Mouse (Mus musculus): ENCODE data around the gene Cel. TPM values are rescaled to one million over a fixed set of nuclear protein-coding genes. Genes with fewer than 3 reads are reported as not detected.
A peak's percentile ranks its signal among the peaks of the same experiment; 100 is the strongest.

The Cel gene
- polyA plus RNA-seq, 1 experiment from 2014 or later, result 0.34 TPM

GRCm38 (mm10) chr2:28598692-28599568 lies 35.7 kb upstream of the Cel start:
- H3K4me1 ChIP-seq, result peaks cover 25% of the 10 kb centered on the region
- H3K4me2 ChIP-seq, result no peak overlapping the region
- no peak overlapping the region; the same call in 1 of the 2 replicates for H3K27ac ChIP-seq
- 46% methylated on average over 12 of the region's 12 CpGs for WGBS
- no peak overlapping the region for H3K4me3 ChIP-seq (replicated peaks)
- H3K9me3 ChIP-seq (replicated peaks), result no peaks in the 10 kb centered on the region
- H3K9ac ChIP-seq, result no peak overlapping the region
- H3K27me3 ChIP-seq, result no peaks in the 10 kb centered on the region; the same call in 1 of the 2 replicates
- no peak for ATAC-seq (replicated peaks; ENCODE audit: low FRiP score)
- no peaks in the 10 kb centered on the region for H3K36me3 ChIP-seq

- Histone ChIP-seq H3K9me3 (replicated peaks) (no peaks in the 10 kb centered on the region), H3K4me1 (peaks cover 28% of the 10 kb centered on the region), H3K4me3 (replicated peaks) (no peak overlapping the region), H3K27me3 (peaks cover 8% of the 10 kb centered on the region; the same call in 1 of the 2 replicates), H3K9ac (no peak overlapping the region), H3K36me3 (no peaks in the 10 kb centered on the region), H3K4me2 (no peak overlapping the region), H3K27ac (no peak overlapping the region; the same call in 1 of the 2 replicates)
- ATAC-seq (replicated peaks; ENCODE audit: low FRiP score), result peak; percentile 61; the same call in 1 of the 2 replicates
- WGBS, result 74% methylated on average over 7 of the region's 7 CpGs
These were observed 34.7 kb upstream of the Cel start for GRCm38 (mm10) chr2:28597733-28598547.

- no peaks in the 10 kb centered on the region for H3K9me3 ChIP-seq (replicated peaks)
- peaks cover 25% of the 10 kb centered on the region for H3K4me1 ChIP-seq
- H3K27me3 ChIP-seq, result peaks cover 8% of the 10 kb centered on the region; the same call in 1 of the 2 replicates
- 90% methylated on average over 7 of the region's 7 CpGs for WGBS
- no peak overlapping the region for H3K27ac ChIP-seq
- H3K36me3 ChIP-seq, result no peaks in the 10 kb centered on the region
- no peak overlapping the region for H3K4me3 ChIP-seq (replicated peaks)
- ATAC-seq (replicated peaks; ENCODE audit: low FRiP score), result no peak
- no peak overlapping the region for H3K9ac ChIP-seq
- no peak overlapping the region for H3K4me2 ChIP-seq
These were observed 33.8 kb upstream of the Cel start for GRCm38 (mm10) chr2:28596998-28597397.

GRCm38 (mm10) chr2:28596021-28596420 lies 32.8 kb upstream of the Cel start:
- Histone ChIP-seq H3K9me3 (replicated peaks) (no peaks in the 10 kb centered on the region), H3K36me3 (no peaks in the 10 kb centered on the region), H3K9ac (no peak overlapping the region), H3K27ac (no peak overlapping the region), H3K4me2 (no peak overlapping the region), H3K4me1 (peaks cover 21% of the 10 kb centered on the region), H3K27me3 (peaks cover 8% of the 10 kb centered on the region; the same call in 1 of the 2 replicates), H3K4me3 (replicated peaks) (no peak overlapping the region)
- ATAC-seq (replicated peaks; ENCODE audit: low FRiP score), result no peak
- 77% methylated on average over 7 of the region's 7 CpGs for WGBS

GRCm38 (mm10) chr2:28592809-28593208 lies 29.6 kb upstream of the Cel start:
- Histone ChIP-seq H3K36me3 (no peaks in the 10 kb centered on the region), H3K9ac (no peak overlapping the region), H3K4me1 (peaks cover 5% of the 10 kb centered on the region), H3K27me3 (peaks cover 8% of the 10 kb centered on the region; the same call in 1 of the 2 replicates), H3K9me3 (replicated peaks) (no peaks in the 10 kb centered on the region), H3K27ac (no peak overlapping the region), H3K4me2 (peak overlapping the region; percentile 43), H3K4me3 (replicated peaks) (peak overlapping the region; percentile 15; the same call in 1 of the 2 replicates)
- no peak for ATAC-seq (replicated peaks; ENCODE audit: low FRiP score)
- 8% methylated on average over 15 of the region's 15 CpGs for WGBS

GRCm38 (mm10) chr2:28591479-28591878 lies 28.3 kb upstream of the Cel start:
- WGBS, result 65% methylated on average over 2 of the region's 2 CpGs
- ATAC-seq (replicated peaks; ENCODE audit: low FRiP score), result no peak
- no peak overlapping the region for H3K9ac ChIP-seq
- no peak overlapping the region for H3K4me3 ChIP-seq (replicated peaks)
- H3K4me2 ChIP-seq, result no peak overlapping the region
- H3K9me3 ChIP-seq (replicated peaks), result no peaks in the 10 kb centered on the region
- peaks cover 4% of the 10 kb centered on the region for H3K4me1 ChIP-seq
- peaks cover 14% of the 10 kb centered on the region; the same call in 1 of the 2 replicates for H3K27me3 ChIP-seq
- H3K36me3 ChIP-seq, result no peaks in the 10 kb centered on the region
- no peak overlapping the region for H3K27ac ChIP-seq

- Histone ChIP-seq H3K27ac (no peak overlapping the region), H3K9me3 (replicated peaks) (no peaks in the 10 kb centered on the region), H3K27me3 (peaks cover 17% of the 10 kb centered on the region; the same call in 1 of the 2 replicates), H3K4me2 (no peak overlapping the region), H3K36me3 (no peaks in the 10 kb centered on the region), H3K9ac (no peak overlapping the region), H3K4me3 (replicated peaks) (no peak overlapping the region), H3K4me1 (peaks cover 6% of the 10 kb centered on the region)
- whole genome bisulfite sequencing, result 37% methylated on average over 1 of the region's 1 CpGs
- no peak for ATAC-seq (replicated peaks; ENCODE audit: low FRiP score)
These were observed 25.4 kb upstream of the Cel start for GRCm38 (mm10) chr2:28588574-28588973.

GRCm38 (mm10) chr2:28585730-28586129 lies 22.5 kb upstream of the Cel start:
- no peaks in the 10 kb centered on the region for H3K9me3 ChIP-seq (replicated peaks)
- H3K27me3 ChIP-seq, result peaks cover 11% of the 10 kb centered on the region; the same call in 1 of the 2 replicates
- no peak overlapping the region for H3K27ac ChIP-seq
- peaks cover 5% of the 10 kb centered on the region for H3K36me3 ChIP-seq
- WGBS, result 38% methylated on average over 2 of the region's 2 CpGs
- ATAC-seq (replicated peaks; ENCODE audit: low FRiP score), result no peak
- H3K9ac ChIP-seq, result no peak overlapping the region
- H3K4me3 ChIP-seq (replicated peaks), result no peak overlapping the region
- H3K4me2 ChIP-seq, result no peak overlapping the region
- peaks cover 24% of the 10 kb centered on the region for H3K4me1 ChIP-seq

- Histone ChIP-seq H3K27me3 (peaks cover 11% of the 10 kb centered on the region; the same call in 1 of the 2 replicates), H3K9ac (no peak overlapping the region), H3K4me2 (no peak overlapping the region), H3K36me3 (peaks cover 11% of the 10 kb centered on the region), H3K9me3 (replicated peaks) (no peaks in the 10 kb centered on the region), H3K4me3 (replicated peaks) (no peak overlapping the region), H3K27ac (no peak overlapping the region), H3K4me1 (peaks cover 24% of the 10 kb centered on the region)
- WGBS, result 18% methylated on average over 6 of the region's 6 CpGs
- ATAC-seq (replicated peaks; ENCODE audit: low FRiP score), result no peak
These were observed 21.9 kb upstream of the Cel start for GRCm38 (mm10) chr2:28585043-28585571.

- Histone ChIP-seq H3K9me3 (replicated peaks) (no peaks in the 10 kb centered on the region), H3K4me2 (peak within 1 kb of the TSS; percentile 72), H3K27ac (peak within 1 kb of the TSS; percentile 97), H3K36me3 (peaks cover 26% of the 10 kb centered on the region), H3K9ac (peak within 1 kb of the TSS; percentile 71), H3K4me1 (peaks cover 24% of the 10 kb centered on the region), H3K27me3 (peaks cover 11% of the 10 kb centered on the region; the same call in 1 of the 2 replicates), H3K4me3 (replicated peaks) (peak within 1 kb of the TSS; percentile 80)
- WGBS, result 76% methylated on average over 9 of the region's 9 CpGs
- no peak for ATAC-seq (replicated peaks; ENCODE audit: low FRiP score)
These were observed 20.4 kb upstream of the Cel start, which contains the start of gene Gtf3c5 for GRCm38 (mm10) chr2:28583651-28584050. Gene Gtf3c5 (minus strand): TSS chr2:28583751.

- Histone ChIP-seq H3K4me1 (peaks cover 24% of the 10 kb centered on the region), H3K4me3 (replicated peaks) (peak overlapping the region; percentile 80), H3K27ac (peak overlapping the region; percentile 97), H3K9me3 (replicated peaks) (no peaks in the 10 kb centered on the region), H3K9ac (peak overlapping the region; percentile 71), H3K4me2 (peak overlapping the region; percentile 72), H3K27me3 (peaks cover 11% of the 10 kb centered on the region; the same call in 1 of the 2 replicates), H3K36me3 (peaks cover 34% of the 10 kb centered on the region)
- ATAC-seq (replicated peaks; ENCODE audit: low FRiP score), result peak; percentile 94
- WGBS, result under 1% methylated on average over 56 of the region's 56 CpGs
These were observed 19.6 kb upstream of the Cel start for GRCm38 (mm10) chr2:28582647-28583353.
